Mouse (Mus musculus): ENCODE data around the gene Tmem51. TPM values are rescaled to one million over a fixed set of nuclear protein-coding genes. Genes with fewer than 3 reads are reported as not detected.

Gene Tmem51
- polyA plus RNA-seq, 1 experiment, result 44.9 TPM

GRCm38 (mm10) chr4:142081631-142082283 is 2.3 kb downstream of the Tmem51 start:
- no peak for DNase-seq (ENCODE audit: low spot score)

- no peak for DNase-seq (ENCODE audit: low spot score)
Observed at GRCm38 (mm10) chr4:142080901-142081630, 3.0 kb downstream of the Tmem51 start.

- DNase-seq (ENCODE audit: low spot score), result no peak
Observed at GRCm38 (mm10) chr4:142080487-142080767, 3.7 kb downstream of the Tmem51 start.

DNA sequence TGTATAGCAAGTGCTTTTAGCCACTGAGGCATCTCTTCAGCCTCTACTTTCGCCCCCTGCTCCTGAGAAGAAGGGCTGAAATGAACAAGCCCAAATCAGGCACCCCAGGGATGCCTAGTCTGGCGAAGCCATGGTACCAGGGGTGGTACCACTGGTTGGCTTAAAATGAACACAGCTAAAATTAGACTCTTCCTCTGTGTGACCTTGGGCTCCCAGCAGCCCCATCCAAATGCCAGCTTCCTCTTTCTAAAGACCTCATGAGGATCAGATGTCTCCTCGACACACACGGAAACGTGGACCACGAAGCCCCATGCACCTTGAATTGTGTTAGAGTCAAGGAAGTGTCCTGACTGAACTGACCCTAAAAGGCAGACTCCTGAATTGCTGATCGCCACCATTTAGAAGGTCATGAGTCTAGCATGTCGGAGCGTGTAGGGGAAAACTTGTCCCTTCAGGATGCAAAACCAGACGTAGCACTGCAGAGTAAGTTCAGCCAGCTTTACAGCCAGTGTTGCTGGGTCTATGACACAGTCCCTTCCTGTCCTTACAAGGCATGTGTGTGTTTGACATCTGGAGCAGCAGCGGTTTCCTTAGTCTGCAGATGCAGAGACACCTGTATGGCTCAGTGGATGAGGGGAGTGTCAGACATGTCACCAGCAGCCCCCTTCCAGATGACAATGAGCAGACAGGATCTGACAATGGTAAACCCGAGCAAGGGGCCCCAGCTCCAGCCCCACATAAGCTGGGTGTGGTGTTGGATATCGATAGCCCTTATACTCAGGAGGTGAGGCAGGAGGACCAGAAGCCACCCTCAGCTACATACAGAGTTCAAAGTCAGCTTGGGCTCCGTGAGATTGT is 4.2 kb downstream of the Tmem51 start:
- no peak for DNase-seq (ENCODE audit: low spot score)

DNA sequence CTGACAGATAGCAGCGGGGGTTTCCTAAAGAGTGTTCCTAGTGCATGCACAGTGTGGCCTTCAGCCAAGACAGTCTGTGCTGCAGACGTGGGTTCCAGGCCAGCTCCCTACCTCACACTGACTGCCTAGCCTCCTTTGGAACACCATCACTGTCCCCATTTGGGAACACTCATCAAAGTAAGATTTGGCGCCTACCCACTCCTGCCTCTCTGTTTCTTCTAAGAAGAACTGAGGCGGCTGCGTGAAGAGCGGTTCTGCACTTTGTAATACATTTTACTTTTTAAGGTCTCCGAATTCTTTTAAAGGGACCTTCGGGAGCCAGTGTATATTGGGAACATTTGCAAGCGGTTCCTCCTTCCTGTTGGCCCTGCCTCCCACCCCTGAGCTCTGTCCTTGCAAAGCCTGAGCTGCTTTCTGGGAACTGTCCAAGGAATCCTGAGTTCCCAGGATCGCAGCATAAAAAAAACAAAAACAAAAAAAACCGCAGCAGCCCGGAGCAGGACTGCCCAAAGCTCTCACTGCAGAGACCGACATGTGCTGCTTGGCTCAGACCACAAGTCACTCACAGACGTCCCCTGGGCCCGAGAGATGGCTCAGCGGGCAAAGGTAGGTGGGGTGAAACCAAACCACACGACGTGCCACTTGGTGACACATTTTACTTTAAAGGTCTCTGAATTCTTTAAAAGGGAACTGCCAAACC is 6.4 kb downstream of the Tmem51 start:
- no peak for DNase-seq (ENCODE audit: low spot score)

GRCm38 (mm10) chr4:142076883-142077282 is 7.2 kb downstream of the Tmem51 start:
- no peak for DNase-seq (ENCODE audit: low spot score)

GRCm38 (mm10) chr4:142075931-142076330 is 8.2 kb downstream of the Tmem51 start:
- no peak for DNase-seq (ENCODE audit: low spot score)

DNA sequence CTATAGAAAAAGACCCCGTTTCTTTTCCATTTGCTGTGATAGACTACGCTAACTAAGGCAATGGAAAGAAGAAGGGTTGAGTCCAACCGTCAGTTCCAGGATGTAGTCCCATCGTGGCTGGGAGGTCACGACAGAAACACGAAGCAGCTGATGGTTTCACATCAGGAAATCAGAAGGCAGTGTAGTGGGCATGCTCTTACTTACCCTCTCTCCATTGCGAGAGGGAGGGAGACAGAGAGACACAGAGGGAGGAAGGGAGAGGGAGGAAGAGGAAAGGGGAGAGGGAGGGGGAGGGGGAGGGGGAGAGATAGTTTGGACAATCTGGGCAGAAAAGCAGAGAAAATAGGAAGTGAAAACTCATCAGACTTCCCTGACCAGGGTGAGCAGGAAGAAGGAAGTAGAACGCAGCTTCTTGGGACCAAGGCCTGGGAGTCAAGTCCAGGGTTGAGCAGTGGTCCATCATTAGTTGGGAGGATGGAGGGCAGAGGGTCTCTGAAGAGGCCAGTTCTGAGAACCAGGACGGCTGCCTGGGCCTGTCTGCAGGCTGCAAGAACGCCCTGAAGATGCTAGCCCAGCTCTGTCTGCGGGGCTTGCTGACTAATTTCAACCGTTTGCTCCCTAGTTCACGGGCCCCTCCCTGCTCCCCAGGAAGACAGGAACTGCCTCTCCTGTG is 9.9 kb downstream of the Tmem51 start:
- DNase-seq (ENCODE audit: low spot score), result no peak

- no peak for DNase-seq (ENCODE audit: low spot score)
Observed at GRCm38 (mm10) chr4:142071243-142071991, 12.7 kb downstream of the Tmem51 start.

DNA sequence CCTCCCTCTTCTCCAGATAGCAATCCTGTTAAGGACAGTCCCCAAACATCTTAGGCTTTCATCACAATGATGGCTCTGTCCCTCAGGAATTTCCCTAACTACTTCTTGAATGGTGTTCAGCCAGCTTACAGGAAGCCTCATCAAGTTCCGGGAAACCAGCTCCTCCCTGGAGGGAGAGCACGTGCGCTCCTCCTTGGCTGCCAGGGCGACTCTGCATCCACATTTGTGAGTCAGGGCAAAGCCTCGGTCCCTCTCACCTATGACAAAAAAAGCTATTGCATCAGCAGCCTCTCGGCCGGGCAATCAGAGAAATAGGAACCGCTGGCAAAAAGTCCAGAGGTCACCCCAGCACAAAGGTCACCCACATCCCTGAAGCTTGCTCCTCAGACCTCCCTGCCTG is 13.3 kb downstream of the Tmem51 start:
- DNase-seq (ENCODE audit: low spot score), result no peak

DNA sequence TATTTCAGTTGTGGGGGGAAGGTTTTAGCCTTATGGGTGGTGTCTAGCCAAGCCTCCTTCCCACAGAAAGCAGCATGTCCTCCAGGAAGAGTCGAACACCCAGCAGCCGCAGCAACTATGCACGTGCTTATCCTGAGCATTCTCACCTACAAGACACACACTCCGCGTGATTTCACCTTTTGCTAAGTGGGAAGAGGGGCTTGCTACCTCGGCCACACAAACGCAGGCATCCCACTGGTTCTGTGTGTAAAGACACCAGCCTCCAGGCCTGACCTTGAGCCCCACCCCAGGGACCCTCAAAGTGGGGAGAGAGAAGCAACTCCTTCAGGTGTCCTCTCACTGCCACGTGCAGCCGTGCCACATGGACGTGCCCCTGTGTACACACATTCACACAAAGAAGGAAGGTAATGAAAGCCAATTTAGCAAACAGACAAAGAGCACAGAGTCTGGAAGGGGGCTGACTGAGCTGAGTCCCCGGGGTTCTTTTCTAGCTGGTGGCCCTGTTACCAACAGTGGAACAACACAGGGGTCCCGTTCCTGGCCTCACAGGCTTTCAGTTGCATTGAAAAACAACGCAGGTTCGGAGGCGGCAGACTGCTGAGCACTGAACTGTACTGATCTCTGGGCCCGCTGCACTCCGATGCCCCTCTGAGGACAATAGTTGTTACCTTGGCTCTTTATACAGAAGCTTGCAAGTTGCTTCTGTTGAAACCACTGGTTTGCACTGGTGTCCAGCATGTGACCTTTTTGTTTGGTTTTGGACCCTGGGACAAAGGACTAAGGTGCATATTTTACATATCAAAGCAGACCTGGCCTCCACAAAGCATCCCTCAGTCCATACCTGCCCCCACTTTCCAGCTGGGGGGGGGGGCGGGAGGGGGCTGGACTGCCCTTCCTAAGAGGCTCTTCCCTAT is 14.9 kb downstream of the Tmem51 start:
- no peak for DNase-seq (ENCODE audit: low spot score)

DNA sequence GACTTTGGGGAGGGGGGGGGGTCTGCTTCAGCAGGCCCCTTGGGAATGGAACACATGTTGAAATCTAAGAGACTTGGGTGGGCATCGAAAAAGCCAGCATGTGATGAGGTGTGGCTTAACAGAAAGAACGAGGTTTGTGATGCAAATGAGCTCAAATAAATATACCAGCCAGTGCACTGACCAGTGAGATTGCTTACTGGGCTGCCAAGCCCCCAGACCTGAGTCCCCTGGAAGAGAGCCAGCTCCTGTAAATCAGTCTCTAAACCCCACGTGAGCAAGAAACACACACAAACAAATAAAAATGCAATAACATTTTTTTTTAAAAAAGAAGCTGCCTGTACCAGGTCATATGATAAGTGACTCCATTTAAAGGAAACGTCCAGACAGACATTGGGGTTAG is 17.5 kb downstream of the Tmem51 start:
- DNase-seq (ENCODE audit: low spot score), result no peak

GRCm38 (mm10) chr4:142065835-142066234 is 18.3 kb downstream of the Tmem51 start:
- no peak for DNase-seq (ENCODE audit: low spot score)

- DNase-seq (ENCODE audit: low spot score), result no peak
Observed at GRCm38 (mm10) chr4:142065270-142065669, 18.8 kb downstream of the Tmem51 start.

- no peak for DNase-seq (ENCODE audit: low spot score)
Observed at GRCm38 (mm10) chr4:142064582-142065228, 19.4 kb downstream of the Tmem51 start.

DNA sequence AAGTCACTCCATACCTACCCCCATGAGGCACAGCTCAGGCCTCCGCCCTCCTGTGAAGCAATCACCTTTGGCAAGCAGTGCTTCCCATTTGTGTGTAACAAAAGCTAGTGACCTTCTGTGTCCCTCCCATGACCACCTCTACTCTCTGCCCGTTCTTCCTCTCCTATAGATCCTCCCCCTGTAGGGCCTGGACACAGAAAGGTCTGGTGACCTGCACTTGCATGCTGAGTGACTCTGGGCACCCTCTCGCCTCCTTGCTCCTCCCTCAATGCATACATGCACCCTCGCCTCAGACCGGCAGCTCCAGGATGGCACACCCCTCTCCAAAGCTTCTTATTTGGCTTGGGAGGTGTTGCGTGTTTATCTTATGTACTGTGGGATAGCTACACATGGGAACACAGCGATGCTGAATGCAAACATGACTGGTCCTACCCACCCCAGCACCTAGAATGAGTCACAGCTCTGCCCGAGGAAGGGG is 21.0 kb downstream of the Tmem51 start:
- no peak for DNase-seq (ENCODE audit: low spot score)

GRCm38 (mm10) chr4:142061485-142062240 is 22.4 kb downstream of the Tmem51 start:
- no peak for DNase-seq (ENCODE audit: low spot score)
